Mouse (Mus musculus) cerebellum, adult 2 months (tissue): ENCODE data around the gene 2210408I21Rik.

ENCODE experiments used
- CTCF ChIP-seq: fragments of 200-500 bp; IDR thresholded peaks from 2 replicates; pipeline ENCODE4 v1.5.1; 2011; ENCODE audit warnings: low read depth, mild to moderate bottlenecking, control low read depth, low read length, moderate library complexity, borderline replicate concordance; ENCODE audit not compliant: insufficient read depth
- POLR2A ChIP-seq: fragments of 200-500 bp; IDR thresholded peaks from 2 replicates; pipeline ENCODE4 v1.6.1; 2011; ENCODE audit warnings: low read length, control low read depth, borderline replicate concordance; ENCODE audit not compliant: insufficient read depth

GRCm38 (mm10) chr13:77326174-77326959 is 191.0 kb downstream of the 2210408I21Rik start:
- TF ChIP-seq CTCF (no peak), POLR2A (no peak)
